Mouse (Mus musculus) stomach, embryonic 15.5 days (tissue): ENCODE measurements around the gene Prss23. TPM values are rescaled to one million over a fixed set of nuclear protein-coding genes. Genes with fewer than 3 reads are reported as not detected.

Experiments
- ATAC-seq: fragments of 200-750 bp; cut with Nextera tagmentation; 2 replicates; pipeline ENCODE4 v1.8.0; 2017; ENCODE audit warnings: low read depth, moderate number of reproducible peaks, moderate TSS enrichment; ENCODE audit not compliant: insufficient read depth, low FRiP score
- H3K27ac ChIP-seq: fragments of 300-500 bp; sonication (generic); 2 replicates; pipeline ENCODE4 v1.5.1; 2015; ENCODE audit warnings: mild to moderate bottlenecking, inconsistent platforms
- H3K27me3 ChIP-seq: fragments of 300-500 bp; sonication (generic); replicated peaks from 2 replicates; pipeline ENCODE4 v1.6.1; 2015; ENCODE audit warnings: inconsistent platforms
- H3K36me3 ChIP-seq: fragments of 300-500 bp; sonication (generic); 2 replicates; pipeline ENCODE4 v1.6.1; 2015; ENCODE audit warnings: inconsistent platforms
- H3K4me1 ChIP-seq: fragments of 300-500 bp; sonication (generic); 2 replicates; pipeline ENCODE4 v1.6.1; 2015; ENCODE audit warnings: inconsistent platforms
- H3K4me2 ChIP-seq: fragments of 300-500 bp; sonication (generic); 2 replicates; pipeline ENCODE4 v1.6.1; 2015; ENCODE audit warnings: mild to moderate bottlenecking, inconsistent platforms
- H3K4me3 ChIP-seq: fragments of 300-500 bp; sonication (generic); replicated peaks from 2 replicates; pipeline ENCODE4 v1.5.1; 2015; ENCODE audit warnings: inconsistent platforms
- H3K9ac ChIP-seq: fragments of 300-500 bp; sonication (generic); 2 replicates; pipeline ENCODE4 v1.6.1; 2015; ENCODE audit warnings: inconsistent platforms
- H3K9me3 ChIP-seq: fragments of 300-500 bp; sonication (generic); 2 replicates; pipeline ENCODE4 v1.6.1; 2016; ENCODE audit warnings: inconsistent platforms
- WGBS: fragments of 180-500 bp; shearing (Covaris S2); methylation state at CpG from one replicate; pipeline ENCODE4 v1.1.7; 2015; 5-methylcytosine and 5-hydroxymethylcytosine counted together
- polyA plus RNA-seq: library from polyadenylated mRNA; unstranded; fragments of >200 nt; fragmentation: Nextera tagmentation; extraction: Ambion mirVana; gene quantifications from 2 replicates; pipeline ENCODE4 v1.2.1, GENCODE M21; 2015

Gene Prss23
- polyA plus RNA-seq, 1 experiment from 2014 or later = 65.8 TPM

DNA sequence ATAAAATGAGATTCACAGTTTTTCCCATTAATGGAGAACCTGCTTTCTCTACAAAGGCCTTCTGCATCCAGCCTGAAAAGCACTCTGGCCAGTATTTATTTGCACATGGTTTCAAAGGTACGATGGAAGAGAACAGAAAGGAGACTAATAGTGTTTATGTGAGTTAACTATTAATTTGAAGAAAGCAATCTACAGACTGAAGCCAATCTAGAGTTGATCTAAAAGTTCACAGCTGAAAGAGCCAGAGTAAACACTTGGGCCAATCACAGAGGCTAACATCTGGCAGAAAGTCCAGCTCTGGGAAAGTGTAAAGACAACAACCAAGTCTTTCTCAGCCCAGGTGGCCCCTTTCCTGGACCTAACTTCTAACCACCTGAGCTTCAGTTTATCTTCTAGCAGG is 27.1 kb upstream of the Prss23 start:
- no peaks in the 10 kb centered on the region for H3K27me3 ChIP-seq
- H3K4me3 ChIP-seq = no peak overlapping the region
- 0 out of 2 replicates have a peak, but pooled peaks cover 2% of the 10 kb centered on the region for H3K4me1 ChIP-seq
- no peak overlapping the region for H3K9ac ChIP-seq
- H3K36me3 ChIP-seq = no peaks in the 10 kb centered on the region
- peak; percentile 85 for ATAC-seq
- WGBS = 25% methylated on average over 1 of the region's 1 CpGs
- no peaks in the 10 kb centered on the region for H3K9me3 ChIP-seq
- H3K27ac ChIP-seq = peak overlapping the region; percentile 8; the same call in 1 of the 2 replicates
- H3K4me2 ChIP-seq = no peak overlapping the region

DNA sequence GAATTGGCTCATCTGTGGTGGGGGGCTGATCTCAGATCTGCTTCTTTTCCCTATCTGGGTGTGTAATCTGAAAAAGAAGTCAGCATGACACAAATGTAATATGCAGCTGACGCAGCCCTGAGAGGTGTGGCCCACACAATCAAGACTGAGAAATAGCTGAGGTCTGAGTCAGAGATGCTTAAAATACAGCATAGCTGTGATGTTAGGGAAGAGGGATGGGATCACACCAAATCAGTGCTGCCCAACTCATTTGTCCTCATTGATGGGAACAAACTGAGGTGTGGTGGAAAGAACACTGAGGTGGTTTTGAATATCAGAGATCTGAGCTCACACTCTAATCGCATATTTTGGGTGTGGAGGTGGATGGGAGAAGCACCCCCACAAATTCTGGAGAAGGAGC is 14.0 kb upstream of the Prss23 start:
- no peaks in the 10 kb centered on the region for H3K27me3 ChIP-seq
- 80% methylated on average over 2 of the region's 2 CpGs for WGBS
- no peaks in the 10 kb centered on the region for H3K4me1 ChIP-seq
- no peak for ATAC-seq
- H3K9ac ChIP-seq = no peak overlapping the region
- H3K9me3 ChIP-seq = no peaks in the 10 kb centered on the region
- H3K27ac ChIP-seq = no peak overlapping the region
- no peak overlapping the region for H3K4me3 ChIP-seq
- no peaks in the 10 kb centered on the region for H3K36me3 ChIP-seq
- H3K4me2 ChIP-seq = no peak overlapping the region

- Histone ChIP-seq H3K4me3 (no peak overlapping the region), H3K27ac (no peak overlapping the region), H3K9me3 (no peaks in the 10 kb centered on the region), H3K4me2 (no peak overlapping the region), H3K27me3 (no peaks in the 10 kb centered on the region), H3K36me3 (no peaks in the 10 kb centered on the region), H3K9ac (no peak overlapping the region), H3K4me1 (no peaks in the 10 kb centered on the region)
- WGBS = 60% methylated on average over 6 of the region's 6 CpGs
- ATAC-seq = no peak
These were observed 12.4 kb upstream of the Prss23 start for GRCm38 (mm10) chr7:89539391-89539790.

GRCm38 (mm10) chr7:89527430-89527856 is 456 bp upstream of the Prss23 start:
- Histone ChIP-seq H3K4me1 (no peaks in the 10 kb centered on the region), H3K27ac (no peak overlapping the region), H3K27me3 (no peaks in the 10 kb centered on the region), H3K36me3 (no peaks in the 10 kb centered on the region), H3K9me3 (no peaks in the 10 kb centered on the region), H3K9ac (no peak overlapping the region), H3K4me3 (no peak overlapping the region), H3K4me2 (no peak overlapping the region)
- 74% methylated on average over 4 of the region's 4 CpGs for WGBS
- ATAC-seq = no peak

GRCm38 (mm10) chr7:89523816-89524215 is 3.2 kb downstream of the Prss23 start:
- ATAC-seq = no peak
- H3K4me1 ChIP-seq = no peaks in the 10 kb centered on the region
- no peak overlapping the region for H3K27ac ChIP-seq
- no peaks in the 10 kb centered on the region for H3K9me3 ChIP-seq
- no peaks in the 10 kb centered on the region for H3K36me3 ChIP-seq
- H3K9ac ChIP-seq = no peak overlapping the region
- H3K4me2 ChIP-seq = no peak overlapping the region
- H3K27me3 ChIP-seq = no peaks in the 10 kb centered on the region
- WGBS = 84% methylated on average over 4 of the region's 4 CpGs
- no peak overlapping the region for H3K4me3 ChIP-seq

GRCm38 (mm10) chr7:89522170-89522569 is 4.8 kb downstream of the Prss23 start:
- H3K4me2 ChIP-seq = 0 out of 2 replicates have a peak overlapping the region, but pooled peaks have one; percentile 2
- no peak overlapping the region for H3K9ac ChIP-seq
- H3K27me3 ChIP-seq = no peaks in the 10 kb centered on the region
- H3K4me3 ChIP-seq = no peak overlapping the region
- H3K9me3 ChIP-seq = no peaks in the 10 kb centered on the region
- no peak overlapping the region for H3K27ac ChIP-seq
- H3K4me1 ChIP-seq = 0 out of 2 replicates have a peak, but pooled peaks cover 7% of the 10 kb centered on the region
- H3K36me3 ChIP-seq = no peaks in the 10 kb centered on the region
- 33% methylated on average over 10 of the region's 10 CpGs for WGBS
- no peak for ATAC-seq

DNA sequence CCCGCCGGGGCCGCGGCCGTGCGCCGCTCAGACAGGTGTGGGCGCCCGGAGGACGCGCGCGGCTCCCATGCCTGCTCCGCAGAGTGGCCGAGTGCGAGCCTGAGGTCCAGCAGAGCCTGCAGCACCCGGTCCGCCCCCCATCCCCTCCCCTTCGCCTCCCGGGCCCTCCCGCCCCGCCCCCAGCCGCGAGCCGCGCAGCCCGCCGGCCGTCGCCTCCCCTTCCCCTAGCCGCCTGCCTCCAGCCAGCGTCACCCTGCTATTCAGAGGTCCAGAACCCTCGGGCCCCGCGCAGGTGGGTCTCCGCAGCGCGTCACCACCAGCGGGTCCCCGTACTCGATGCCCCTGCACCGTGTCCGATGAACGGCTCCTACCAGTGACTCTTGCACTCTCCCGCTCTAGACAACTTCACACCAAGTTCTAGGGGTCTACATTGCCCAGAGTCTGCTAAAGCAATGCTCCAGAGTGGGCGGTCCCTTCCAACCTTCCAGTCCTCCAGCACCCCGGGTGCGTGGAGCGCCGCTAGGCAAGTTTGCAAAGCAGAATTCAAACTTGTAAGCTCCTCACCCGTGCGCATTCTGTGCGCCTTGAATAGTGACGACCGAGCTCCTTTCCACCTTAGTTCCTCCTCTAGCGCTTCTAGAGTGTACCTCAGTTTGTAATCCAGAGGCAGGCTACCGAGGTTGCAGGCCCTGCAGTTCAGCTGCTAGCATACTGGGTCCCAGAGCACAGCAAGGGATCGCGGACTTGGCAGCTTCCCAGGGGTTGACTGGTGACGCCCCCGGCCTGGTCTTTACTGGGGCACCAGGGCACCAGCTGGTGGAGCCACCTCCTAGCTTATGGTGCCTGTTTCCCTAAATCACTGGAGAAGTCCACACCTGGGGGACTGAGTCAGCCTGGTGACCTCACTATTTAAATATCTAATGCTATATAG is 9.3 kb downstream of the Prss23 start:
- no peaks in the 10 kb centered on the region for H3K9me3 ChIP-seq
- peak overlapping the region; percentile 81 for H3K4me3 ChIP-seq
- no peaks in the 10 kb centered on the region for H3K27me3 ChIP-seq
- H3K4me1 ChIP-seq = 0 out of 2 replicates have a peak, but pooled peaks cover 7% of the 10 kb centered on the region
- H3K27ac ChIP-seq = peak overlapping the region; percentile 88
- under 1% methylated on average over 46 of the region's 61 CpGs for WGBS
- ATAC-seq = peak; percentile 80
- H3K36me3 ChIP-seq = no peaks in the 10 kb centered on the region
- peak overlapping the region; percentile 96 for H3K4me2 ChIP-seq
- H3K9ac ChIP-seq = peak overlapping the region; percentile 63

DNA sequence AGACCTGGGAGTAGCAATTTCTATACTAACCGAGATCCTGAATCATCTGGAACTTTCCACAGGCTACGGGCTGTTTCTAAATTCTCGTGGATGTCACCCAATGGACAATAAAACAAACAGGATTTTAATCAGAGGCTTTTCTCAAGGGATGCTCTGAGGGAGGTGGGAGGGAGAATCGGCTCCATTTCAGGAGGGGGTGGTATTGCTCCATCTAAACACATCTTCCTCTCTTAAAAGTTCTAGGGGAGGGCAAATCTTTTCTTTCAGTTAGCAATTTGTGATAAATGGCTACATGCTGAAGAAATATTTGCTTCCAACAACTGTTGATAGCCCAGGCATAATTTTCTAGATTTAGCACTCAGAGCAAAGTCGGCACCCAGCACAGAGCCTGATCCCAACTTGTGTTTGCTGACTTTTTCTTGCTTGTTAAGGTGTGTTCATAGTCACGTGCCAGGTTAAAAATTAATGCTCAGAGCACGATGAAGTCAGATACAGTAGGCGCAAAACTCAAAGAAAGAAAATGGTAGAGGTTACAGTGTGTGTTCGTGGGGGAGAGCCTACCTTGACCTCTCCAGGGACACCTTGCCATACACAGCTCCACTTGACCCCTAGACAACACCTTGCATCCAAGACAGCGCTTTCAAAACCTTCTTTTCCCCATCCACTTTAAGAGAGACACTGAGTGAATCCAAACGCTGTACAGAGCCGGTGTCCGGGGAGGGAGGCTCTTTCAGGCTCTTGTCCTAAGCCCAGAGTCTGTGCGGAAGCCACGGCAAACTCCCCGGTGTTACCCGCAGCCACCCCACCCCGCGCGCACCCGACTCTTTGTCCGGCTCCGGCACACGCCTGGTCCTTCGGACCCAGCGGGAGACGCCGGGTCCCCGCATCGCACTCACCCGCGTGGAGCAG is 10.2 kb downstream of the Prss23 start:
- Histone ChIP-seq H3K27ac (peak overlapping the region; percentile 88), H3K4me2 (peak overlapping the region; percentile 96)
- WGBS = 5% methylated on average over 32 of the region's 32 CpGs

DNA sequence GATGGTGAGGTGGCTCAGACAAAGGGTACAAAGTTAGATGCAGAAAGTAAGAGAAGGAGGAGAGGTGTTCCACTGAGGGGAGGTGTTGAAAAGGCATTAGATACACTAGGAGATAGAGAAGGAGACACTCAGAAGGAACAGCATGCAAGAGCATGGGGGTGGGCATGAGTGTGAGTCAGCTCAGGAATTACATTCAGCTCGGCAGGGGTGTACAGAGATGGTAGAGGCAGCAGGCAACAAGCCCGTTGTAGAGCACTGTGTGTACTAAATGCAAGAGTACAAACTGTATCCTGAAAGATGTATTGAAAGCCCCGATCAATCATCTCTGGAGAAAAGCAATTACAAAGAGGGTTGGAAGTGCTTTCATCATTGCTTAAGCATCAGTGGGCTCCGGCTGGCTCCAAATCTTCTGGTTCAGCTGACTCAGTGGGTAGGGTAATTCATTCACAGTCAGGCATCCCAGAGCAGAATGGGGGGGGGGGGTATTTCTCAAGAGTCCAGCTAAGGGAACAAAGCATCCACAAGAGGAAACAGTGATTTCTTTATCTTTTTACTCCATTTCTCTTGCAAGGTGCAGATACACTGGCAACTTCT is 15.0 kb downstream of the Prss23 start:
- Histone ChIP-seq H3K27ac (no peak overlapping the region), H3K27me3 (no peaks in the 10 kb centered on the region), H3K4me1 (no peaks in the 10 kb centered on the region), H3K4me2 (no peak overlapping the region), H3K9me3 (no peaks in the 10 kb centered on the region), H3K9ac (no peak overlapping the region), H3K36me3 (peaks cover 10% of the 10 kb centered on the region; the same call in 1 of the 2 replicates), H3K4me3 (no peak overlapping the region)
- no peak for ATAC-seq
- 72% methylated on average over 4 of the region's 4 CpGs for WGBS

More for the DNA sequence above, 10.2 kb downstream of the Prss23 start:
- peak overlapping the region; percentile 63 for H3K9ac ChIP-seq
- no peaks in the 10 kb centered on the region for H3K36me3 ChIP-seq
- H3K4me1 ChIP-seq = 0 out of 2 replicates have a peak, but pooled peaks cover 7% of the 10 kb centered on the region
- peak; percentile 66 for ATAC-seq
- peak overlapping the region; percentile 81 for H3K4me3 ChIP-seq
- no peaks in the 10 kb centered on the region for H3K9me3 ChIP-seq
- no peaks in the 10 kb centered on the region for H3K27me3 ChIP-seq

DNA sequence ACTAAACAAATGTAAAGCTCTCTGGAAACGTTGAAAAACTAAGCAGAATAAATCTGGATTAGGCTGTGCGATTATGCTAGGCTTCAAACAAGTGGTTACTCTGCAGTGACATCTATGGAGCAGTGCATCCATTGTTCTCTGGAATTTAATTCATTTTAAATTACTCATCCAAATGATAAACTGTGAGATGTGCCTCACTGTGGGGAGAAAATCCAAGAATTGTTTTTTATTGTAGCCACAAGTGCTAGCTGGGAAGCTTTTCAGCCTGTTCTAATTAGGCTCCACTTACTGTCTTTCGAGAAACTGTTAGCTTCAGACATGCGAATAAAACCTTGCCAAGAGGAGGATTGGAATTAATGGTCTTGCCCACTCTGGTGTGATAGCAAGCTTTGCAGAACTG is 18.3 kb downstream of the Prss23 start:
- 62% methylated on average over 4 of the region's 4 CpGs for WGBS
- no peak for ATAC-seq
- no peak overlapping the region for H3K4me2 ChIP-seq
- H3K27me3 ChIP-seq = no peaks in the 10 kb centered on the region
- no peak overlapping the region for H3K4me3 ChIP-seq
- no peaks in the 10 kb centered on the region for H3K9me3 ChIP-seq
- H3K36me3 ChIP-seq = peaks cover 10% of the 10 kb centered on the region; the same call in 1 of the 2 replicates
- no peak overlapping the region for H3K27ac ChIP-seq
- no peak overlapping the region for H3K9ac ChIP-seq
- no peaks in the 10 kb centered on the region for H3K4me1 ChIP-seq

DNA sequence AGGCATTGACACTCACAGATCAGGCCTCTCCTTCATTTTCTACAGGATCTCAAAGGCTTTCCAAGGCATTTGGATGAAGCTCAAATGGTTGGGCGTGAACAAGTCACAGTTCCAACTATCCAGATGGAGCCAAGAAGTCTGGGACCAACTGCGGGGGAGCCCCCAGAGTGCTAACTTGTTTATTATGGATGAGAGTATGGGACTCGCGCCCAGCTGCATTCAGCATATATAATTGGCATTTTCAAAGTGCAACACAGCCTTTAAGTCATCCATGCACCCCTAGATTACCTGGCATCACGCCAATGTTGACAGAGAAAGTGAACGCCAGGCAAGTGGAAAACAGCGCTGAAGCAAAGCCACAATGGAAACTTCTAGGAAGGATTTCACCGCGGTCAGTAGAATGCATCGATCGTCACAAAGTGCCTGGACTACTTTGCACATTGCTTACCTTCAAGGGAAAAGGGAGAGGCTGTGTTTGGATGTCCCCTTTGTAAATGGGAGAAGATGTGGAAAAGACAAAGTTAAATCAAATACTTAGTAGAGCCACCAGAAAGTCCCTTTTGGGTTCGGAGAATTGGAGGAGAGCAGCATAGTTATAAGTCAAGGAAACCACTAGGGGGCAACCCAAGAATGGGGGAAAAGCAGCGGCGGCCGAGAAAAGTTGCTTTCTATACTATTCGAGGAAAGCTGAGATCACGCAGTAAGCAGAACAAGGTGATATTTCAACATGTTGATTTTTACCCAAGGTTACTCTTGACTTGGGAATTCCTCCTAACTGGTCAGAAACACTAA is 27.3 kb downstream of the Prss23 start:
- peak; percentile 77 for ATAC-seq
- Histone ChIP-seq H3K27ac (peak overlapping the region; percentile 72; the same call in 1 of the 2 replicates), H3K9me3 (no peaks in the 10 kb centered on the region), H3K27me3 (no peaks in the 10 kb centered on the region), H3K36me3 (no peaks in the 10 kb centered on the region), H3K4me2 (peak overlapping the region; percentile 48), H3K4me3 (no peak overlapping the region; the same call in 1 of the 2 replicates), H3K9ac (no peak overlapping the region), H3K4me1 (peaks cover 6% of the 10 kb centered on the region; the same call in 1 of the 2 replicates)
- 19% methylated on average over 17 of the region's 17 CpGs for WGBS
